In the genomic region with DNA sequence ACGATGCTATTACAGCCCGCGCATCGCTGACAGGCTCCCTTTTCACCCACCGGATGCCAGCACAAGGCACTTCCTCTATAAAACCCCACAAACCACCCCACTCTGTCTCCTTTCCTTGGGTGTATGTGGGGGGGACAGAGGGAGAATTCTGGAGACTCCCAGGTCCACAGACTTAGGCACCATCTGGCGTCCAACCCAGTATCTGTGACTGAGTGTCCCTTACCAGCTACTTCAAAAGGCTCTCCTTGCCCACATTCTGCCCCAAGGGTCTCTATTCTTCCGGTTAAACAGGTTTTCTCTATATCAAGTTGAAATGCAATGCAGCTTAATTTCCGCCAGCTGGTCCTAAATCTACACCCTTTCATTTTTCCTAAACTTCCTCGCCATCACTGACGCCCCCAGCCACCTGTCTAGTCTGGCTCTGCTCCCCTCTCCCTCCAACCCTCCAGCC, we compare ENCODE assay signal across 15 mouse cellular contexts. TPM values are rescaled to one million over a fixed set of nuclear protein-coding genes. Genes with fewer than 3 reads are reported as not detected.
DNase-seq lines count a peak whose midpoint lies in the region; ATAC-seq and TF ChIP-seq lines count a peak whose summit lies in the region.
"Had no signal": no experiment of that assay in that cellular context is flagged by ENCODE, and none has a peak within 500 bp of the region (broad histone marks: within the 10 kb centered on the region; RNA-seq: fewer than 3 reads in every experiment).

No protein-coding gene starts in this region.

- peak; percentile 44; the same call in 1 of the 2 replicates for ATAC-seq in forebrain, embryonic 14.5 days
- ATAC-seq in forebrain, postnatal 0 days, result peak; percentile 32; the same call in 1 of the 2 replicates
- ATAC-seq: intestine, postnatal 0 days; midbrain, embryonic 15.5 days had no signal

- no peak overlapping the region for H3K9ac ChIP-seq in forebrain, embryonic 14.5 days (ENCODE audit: low read length)
- H3K9ac ChIP-seq in forebrain, postnatal 0 days, result no peak overlapping the region
- H3K9ac ChIP-seq: liver, embryonic 14.5 days; midbrain, embryonic 15.5 days had no signal

- H3K4me2 ChIP-seq in forebrain, embryonic 14.5 days (ENCODE audit: low read length), result no peak overlapping the region
- no peak overlapping the region for H3K4me2 ChIP-seq in forebrain, postnatal 0 days (ENCODE audit: low read depth)
- H3K4me2 ChIP-seq: midbrain, embryonic 15.5 days had no signal

- intact Hi-C loops in left cerebral cortex, adult 2 months (cut with DNase I), result no loop called here

- H3K9me3 ChIP-seq in forebrain, embryonic 14.5 days (replicated peaks; ENCODE audit: control insufficient read depth, low read length), result no peaks in the 10 kb centered on the region
- H3K9me3 ChIP-seq in forebrain, embryonic 10.5 days, result no peaks in the 10 kb centered on the region
- no peaks in the 10 kb centered on the region for H3K9me3 ChIP-seq in forebrain, postnatal 0 days (ENCODE audit: low read length)
- no peaks in the 10 kb centered on the region for H3K9me3 ChIP-seq in heart, embryonic 10.5 days
- H3K9me3 ChIP-seq: midbrain, embryonic 15.5 days had no signal

- H3K4me3 ChIP-seq in forebrain, embryonic 14.5 days (ENCODE audit: low read depth, low read length), result no peak overlapping the region
- no peak overlapping the region for H3K4me3 ChIP-seq in forebrain, embryonic 10.5 days
- no peak overlapping the region for H3K4me3 ChIP-seq in left cerebral cortex, adult 2 months
- no peak overlapping the region for H3K4me3 ChIP-seq in forebrain, postnatal 0 days (ENCODE audit: low read depth, low read length)
- no peak overlapping the region for H3K4me3 ChIP-seq in heart, embryonic 10.5 days
- H3K4me3 ChIP-seq: midbrain, embryonic 15.5 days had no signal

- peaks cover 5% of the 10 kb centered on the region; the same call in 1 of the 2 replicates for H3K4me1 ChIP-seq in forebrain, embryonic 14.5 days (ENCODE audit: control insufficient read depth, insufficient read depth, low read length)
- peaks cover 11% of the 10 kb centered on the region for H3K4me1 ChIP-seq in forebrain, embryonic 10.5 days
- no peaks in the 10 kb centered on the region for H3K4me1 ChIP-seq in forebrain, postnatal 0 days (ENCODE audit: insufficient read depth)
- peaks cover 3% of the 10 kb centered on the region; the same call in 1 of the 2 replicates for H3K4me1 ChIP-seq in heart, embryonic 10.5 days
- H3K4me1 ChIP-seq: midbrain, embryonic 15.5 days had no signal

- no peak overlapping the region for H3K27ac ChIP-seq in forebrain, embryonic 14.5 days (ENCODE audit: low read depth, low read length)
- H3K27ac ChIP-seq in forebrain, embryonic 10.5 days, result no peak overlapping the region
- peak overlapping the region; percentile 15; the same call in 1 of the 2 replicates for H3K27ac ChIP-seq in left cerebral cortex, adult 2 months
- H3K27ac ChIP-seq in forebrain, postnatal 0 days (ENCODE audit: low read depth, low read length), result no peak overlapping the region
- no peak overlapping the region for H3K27ac ChIP-seq in heart, embryonic 10.5 days
- H3K27ac ChIP-seq: liver, embryonic 14.5 days; midbrain, embryonic 15.5 days had no signal

- 62% methylated on average over 10 of the region's 10 CpGs for WGBS in forebrain, embryonic 14.5 days
- whole genome bisulfite sequencing in forebrain, embryonic 10.5 days, result 80% methylated on average over 10 of the region's 10 CpGs
- WGBS in forebrain, postnatal 0 days, result 50% methylated on average over 10 of the region's 10 CpGs
- 71% methylated on average over 10 of the region's 10 CpGs for WGBS in heart, embryonic 10.5 days

- peak; percentile 48 for DNase-seq in forebrain, embryonic 14.5 days (ENCODE audit: low spot score)
- no peak for DNase-seq in forebrain, embryonic 10.5 days (ENCODE audit: extremely low spot score, low spot score)
- peak in 1 of 2 experiments; percentile 39 for DNase-seq in left cerebral cortex, adult 2 months (ENCODE audit: extremely low spot score in 1 of 2, low spot score in 2 of 2)
- DNase-seq in left cerebral cortex, adult 11 months (ENCODE audit: low spot score), result no peak
- peak; percentile 9 for DNase-seq in forebrain, postnatal 0 days
- peak; percentile 4 to 25 for DNase-seq in thymus, postnatal 10 days (ENCODE audit: low spot score in 2 of 2)
- DNase-seq in adrenal gland, adult 2 months, result no peak
- no peak for DNase-seq in heart, embryonic 10.5 days (ENCODE audit: low spot score)
- DNase-seq: adrenal gland, postnatal 36 days; gastrocnemius, postnatal 25 days; kidney, postnatal 14 days; lung, postnatal 4 days had no signal

- no peak for TF ChIP-seq CTCF in left cerebral cortex, adult 2 months (IDR thresholded peaks at IDR 0.05)
- no peak for TF ChIP-seq CTCF in forebrain, postnatal 0 days (IDR thresholded peaks at IDR 0.05; ENCODE audit: low read depth)

- no peaks in the 10 kb centered on the region for H3K27me3 ChIP-seq in forebrain, embryonic 14.5 days (replicated peaks; ENCODE audit: control insufficient read depth, insufficient read depth, low read length)
- no peaks in the 10 kb centered on the region for H3K27me3 ChIP-seq in forebrain, embryonic 10.5 days (ENCODE audit: poor library complexity, severe bottlenecking)
- no peaks in the 10 kb centered on the region for H3K27me3 ChIP-seq in forebrain, postnatal 0 days (ENCODE audit: insufficient read depth, low read length)
- no peaks in the 10 kb centered on the region for H3K27me3 ChIP-seq in heart, embryonic 10.5 days (ENCODE audit: insufficient read depth, poor library complexity, severe bottlenecking)
- H3K27me3 ChIP-seq: midbrain, embryonic 15.5 days had no signal

- H3K36me3 ChIP-seq in forebrain, embryonic 14.5 days (ENCODE audit: control insufficient read depth, insufficient read depth, low read length), result no peaks in the 10 kb centered on the region
- H3K36me3 ChIP-seq in forebrain, embryonic 10.5 days (replicated peaks), result no peaks in the 10 kb centered on the region
- H3K36me3 ChIP-seq in forebrain, postnatal 0 days (ENCODE audit: insufficient read depth), result no peaks in the 10 kb centered on the region
- no peaks in the 10 kb centered on the region for H3K36me3 ChIP-seq in heart, embryonic 10.5 days
- H3K36me3 ChIP-seq: midbrain, embryonic 15.5 days had no signal

RNA-seq across cellular contexts. Expression of gene Garnl3, which starts 36.2 kb away (rescaled TPM):
- 21.3 and 33.6 TPM in 2 replicates for polyA plus RNA-seq in forebrain, embryonic 14.5 days (2014; fragmentation: Nextera tagmentation; extraction: Ambion mirVana)
- 8.6 and 9.1 TPM in 2 replicates for polyA plus RNA-seq in forebrain, embryonic 10.5 days (2016; fragmentation: Nextera tagmentation; extraction: Ambion mirVana)
- 100 to 1,000 TPM in 1 of 2 experiments, 10 to 100 TPM in 1; 94.7 to 129 TPM for total RNA-seq in left cerebral cortex, adult 2 months (2021)
- 114 and 139 TPM in 2 replicates for total RNA-seq in forebrain, postnatal 0 days (2014; rRNA removed)
- 43.7 and 49.8 TPM in 2 replicates for polyA plus RNA-seq in forebrain, postnatal 0 days (2015; fragmentation: Nextera tagmentation; extraction: Ambion mirVana)
- total RNA-seq in adrenal gland, adult 2 months (2021), result 10 to 100 TPM; 13.3 to 15.0 TPM
- 13.4 and 21.4 TPM in 2 replicates for polyA plus RNA-seq in adrenal gland, adult 2 months (2012; rRNA removed)
- 10.5 and 13.3 TPM in 2 replicates for polyA plus RNA-seq in heart, embryonic 10.5 days (2016; fragmentation: Nextera tagmentation; extraction: Ambion mirVana)

Comparison
In these comparisons a context has a peak if more than half of its experiments do, and no peak if none do; other contexts are left out.
1. DNase-seq: peak in forebrain, embryonic 14.5 days (single experiment), forebrain, postnatal 0 days (single experiment) and thymus, postnatal 10 days (2 of 2); none in forebrain, embryonic 10.5 days (single experiment), left cerebral cortex, adult 11 months (single experiment), adrenal gland, adult 2 months (single experiment) and heart, embryonic 10.5 days (single experiment).